In genomic region chr14:36527310-36527709, GRCm38 (mm10) we compare ENCODE assay signal across 16 mouse cellular contexts.
"Had no signal": no experiment of that assay in that cellular context is flagged by ENCODE, and none has a peak within 500 bp of the region (broad histone marks: within the 10 kb centered on the region; RNA-seq: fewer than 3 reads in every experiment).

No protein-coding gene starts in this region.

- DNase-seq: kidney, adult 9 months; lung, embryonic 14.5 days; lung, postnatal 10 days; retina, postnatal 1 day; right cerebral cortex, postnatal 4 days; spleen, adult 18-20 months; thymus, adult 18-20 months; thymus, postnatal 25 days had no signal

- H3K4me1 ChIP-seq: limb, embryonic 15.5 days; liver, embryonic 12.5 days; midbrain, embryonic 12.5 days; neural tube, embryonic 12.5 days had no signal

- H3K4me2 ChIP-seq: limb, embryonic 15.5 days; liver, embryonic 12.5 days; lung, embryonic 14.5 days; midbrain, embryonic 12.5 days; neural tube, embryonic 12.5 days had no signal

- H3K4me3 ChIP-seq: limb, embryonic 15.5 days; liver, embryonic 12.5 days; megakaryocyte, embryonic 14.5 days; midbrain, embryonic 12.5 days; neural tube, embryonic 12.5 days had no signal

- H3K27ac ChIP-seq: limb, embryonic 15.5 days; liver, embryonic 12.5 days; macrophage; midbrain, embryonic 12.5 days; neural tube, embryonic 12.5 days had no signal

- H3K9me3 ChIP-seq: limb, embryonic 15.5 days; liver, embryonic 12.5 days; megakaryocyte, embryonic 14.5 days; midbrain, embryonic 12.5 days; neural tube, embryonic 12.5 days had no signal

- H3K9ac ChIP-seq: limb, embryonic 15.5 days; liver, embryonic 12.5 days; lung, embryonic 14.5 days; midbrain, embryonic 12.5 days; neural tube, embryonic 12.5 days had no signal

- H3K36me3 ChIP-seq: limb, embryonic 15.5 days; liver, embryonic 12.5 days; midbrain, embryonic 12.5 days; neural tube, embryonic 12.5 days had no signal

- ATAC-seq: intestine, embryonic 16.5 days; liver, embryonic 12.5 days; midbrain, embryonic 16.5 days had no signal

- H3K27me3 ChIP-seq: limb, embryonic 15.5 days; liver, embryonic 12.5 days; megakaryocyte, embryonic 14.5 days; midbrain, embryonic 12.5 days; neural tube, embryonic 12.5 days had no signal
